Mouse (Mus musculus): ENCODE data around the gene Slc35f6.

Slc35f6 gene

GRCm38 (mm10) chr5:30647815-30648560, at the start of gene Slc35f6:
TSS of gene Slc35f6 (plus strand) at chr5:30647933.
- DNase-seq (ENCODE audit: extremely low spot score) = peak; percentile 89

- DNase-seq (ENCODE audit: extremely low spot score) = no peak
Measured at GRCm38 (mm10) chr5:30601397-30601796, 46.3 kb upstream of the Slc35f6 start.

GRCm38 (mm10) chr5:30603255-30603654, 44.5 kb upstream of the Slc35f6 start:
- no peak for DNase-seq (ENCODE audit: extremely low spot score)

- no peak for DNase-seq (ENCODE audit: extremely low spot score)
Measured at GRCm38 (mm10) chr5:30603926-30604325, 43.8 kb upstream of the Slc35f6 start.

- DNase-seq (ENCODE audit: extremely low spot score) = no peak
Measured at GRCm38 (mm10) chr5:30604769-30605188, 43.0 kb upstream of the Slc35f6 start.

GRCm38 (mm10) chr5:30605649-30606048, 42.1 kb upstream of the Slc35f6 start:
- DNase-seq (ENCODE audit: extremely low spot score) = no peak

- DNase-seq (ENCODE audit: extremely low spot score) = no peak
Measured at GRCm38 (mm10) chr5:30606424-30607073, 41.2 kb upstream of the Slc35f6 start.

GRCm38 (mm10) chr5:30609094-30609493, 38.6 kb upstream of the Slc35f6 start:
- no peak for DNase-seq (ENCODE audit: extremely low spot score)

GRCm38 (mm10) chr5:30609918-30610645, 37.7 kb upstream of the Slc35f6 start:
- no peak for DNase-seq (ENCODE audit: extremely low spot score)

- no peak for DNase-seq (ENCODE audit: extremely low spot score)
Measured at GRCm38 (mm10) chr5:30611091-30611490, 36.6 kb upstream of the Slc35f6 start.

GRCm38 (mm10) chr5:30611689-30612088, 36.0 kb upstream of the Slc35f6 start:
- no peak for DNase-seq (ENCODE audit: extremely low spot score)

- no peak for DNase-seq (ENCODE audit: extremely low spot score)
Measured at GRCm38 (mm10) chr5:30612575-30612974, 35.2 kb upstream of the Slc35f6 start.

GRCm38 (mm10) chr5:30613242-30613641, 34.5 kb upstream of the Slc35f6 start:
- no peak for DNase-seq (ENCODE audit: extremely low spot score)

GRCm38 (mm10) chr5:30614221-30614620, 33.5 kb upstream of the Slc35f6 start:
- DNase-seq (ENCODE audit: extremely low spot score) = no peak

- DNase-seq (ENCODE audit: extremely low spot score) = peak; percentile 22
Measured at GRCm38 (mm10) chr5:30615416-30615815, 32.3 kb upstream of the Slc35f6 start.

- DNase-seq (ENCODE audit: extremely low spot score) = no peak
Measured at GRCm38 (mm10) chr5:30615819-30616218, 31.9 kb upstream of the Slc35f6 start.

- no peak for DNase-seq (ENCODE audit: extremely low spot score)
Measured at GRCm38 (mm10) chr5:30616644-30617043, 31.1 kb upstream of the Slc35f6 start.

GRCm38 (mm10) chr5:30617357-30617756, 30.4 kb upstream of the Slc35f6 start:
- DNase-seq (ENCODE audit: extremely low spot score) = no peak

- DNase-seq (ENCODE audit: extremely low spot score) = no peak
Measured at GRCm38 (mm10) chr5:30617851-30618250, 29.9 kb upstream of the Slc35f6 start.

- DNase-seq (ENCODE audit: extremely low spot score) = no peak
Measured at GRCm38 (mm10) chr5:30618376-30619003, 29.2 kb upstream of the Slc35f6 start.

- no peak for DNase-seq (ENCODE audit: extremely low spot score)
Measured at GRCm38 (mm10) chr5:30619211-30619610, 28.5 kb upstream of the Slc35f6 start.

GRCm38 (mm10) chr5:30620567-30620966, 27.2 kb upstream of the Slc35f6 start:
- no peak for DNase-seq (ENCODE audit: extremely low spot score)
